Mouse (Mus musculus) midbrain, postnatal 0 days (tissue): ENCODE data around the gene Impg1. TPM values are rescaled to one million over a fixed set of nuclear protein-coding genes. Genes with fewer than 3 reads are reported as not detected.

ENCODE experiments used
- ATAC-seq: fragments of 200-750 bp; cut with Nextera tagmentation; 2 replicates; pipeline ENCODE4 v1.8.0; 2017; ENCODE audit warnings: moderate number of reproducible peaks, mild to moderate bottlenecking, moderate TSS enrichment, moderate library complexity; ENCODE audit not compliant: low FRiP score
- DNase-seq: peaks from one replicate; pipeline ENCODE4 v3.0.0-alpha.2; 2015; ENCODE audit warnings: low spot score
- H3K27ac ChIP-seq: fragments of 300-500 bp; sonication (generic); 2 replicates; pipeline ENCODE4 v1.5.1; 2014; ENCODE audit warnings: low read depth, mild to moderate bottlenecking, low read length, mixed read lengths
- H3K27me3 ChIP-seq: fragments of 300-500 bp; sonication (generic); 2 replicates; pipeline ENCODE4 v1.6.1; 2014; ENCODE audit warnings: low read length, control low read depth, mixed read lengths; ENCODE audit not compliant: insufficient read depth
- H3K36me3 ChIP-seq: fragments of 300-500 bp; sonication (generic); 2 replicates; pipeline ENCODE4 v1.6.1; 2014; ENCODE audit warnings: low read length, control low read depth, mixed read lengths; ENCODE audit not compliant: insufficient read depth
- H3K4me1 ChIP-seq: fragments of 300-500 bp; sonication (generic); 2 replicates; pipeline ENCODE4 v1.6.1; 2014; ENCODE audit warnings: mild to moderate bottlenecking, control low read depth, antibody characterized with exemption, low read length, mixed read lengths; ENCODE audit not compliant: insufficient read depth
- H3K4me2 ChIP-seq: fragments of 300-500 bp; sonication (generic); 2 replicates; pipeline ENCODE4 v1.6.1; 2014; ENCODE audit warnings: low read depth, mild to moderate bottlenecking, low read length, mixed read lengths; ENCODE audit not compliant: poor library complexity, severe bottlenecking
- H3K4me3 ChIP-seq: fragments of 300-500 bp; sonication (generic); 2 replicates; pipeline ENCODE4 v1.5.1; 2014; ENCODE audit warnings: low read depth, mild to moderate bottlenecking, low read length, moderate library complexity
- H3K9ac ChIP-seq: fragments of 300-500 bp; sonication (generic); replicated peaks from 2 replicates; pipeline ENCODE4 v1.6.1; 2014; ENCODE audit warnings: mild to moderate bottlenecking, low read length, moderate library complexity, mixed read lengths; ENCODE audit not compliant: poor library complexity, severe bottlenecking
- H3K9me3 ChIP-seq: fragments of 300-500 bp; sonication (generic); 2 replicates; pipeline ENCODE4 v1.6.1; 2016; ENCODE audit warnings: low read length, control low read depth
- CTCF ChIP-seq: IDR thresholded peaks from 2 replicates; pipeline ENCODE4 v1.5.1; 2016; ENCODE audit warnings: antibody characterized with exemption, mild to moderate bottlenecking
- WGBS: fragments of 180-500 bp; shearing (Covaris S2); extraction: QIAGEN DNeasy Blood & Tissue Kit; methylation state at CpG from one replicate; pipeline ENCODE4 v1.1.7; 2014; 5-methylcytosine and 5-hydroxymethylcytosine counted together
- polyA plus RNA-seq: library from polyadenylated mRNA; unstranded; fragments of >200 nt; fragmentation: Nextera tagmentation; extraction: Ambion mirVana; gene quantifications from 2 replicates; pipeline ENCODE4 v1.2.1, GENCODE M21; 2015
- total RNA-seq: library from RNA; depleted of rRNA; stranded (reverse); fragments of >200 nt; gene quantifications from 2 replicates; pipeline ENCODE4 v1.2.3, GENCODE M21; 2014

Impg1 gene
- total and polyA plus RNA-seq, 2 experiments from 2014 or later, result not detected

GRCm38 (mm10) chr9:80382711-80383110 lies 82.6 kb downstream of the Impg1 start:
- no peak overlapping the region for H3K4me3 ChIP-seq
- no peaks in the 10 kb centered on the region for H3K4me1 ChIP-seq
- H3K9ac ChIP-seq, result no peak overlapping the region
- no peak for TF ChIP-seq CTCF
- no peaks in the 10 kb centered on the region for H3K27me3 ChIP-seq
- H3K36me3 ChIP-seq, result no peaks in the 10 kb centered on the region
- DNase-seq, result no peak
- no peaks in the 10 kb centered on the region for H3K9me3 ChIP-seq
- 74% methylated on average over 4 of the region's 4 CpGs for WGBS
- ATAC-seq, result no peak
- no peak overlapping the region for H3K27ac ChIP-seq
- H3K4me2 ChIP-seq, result no peak overlapping the region

DNA sequence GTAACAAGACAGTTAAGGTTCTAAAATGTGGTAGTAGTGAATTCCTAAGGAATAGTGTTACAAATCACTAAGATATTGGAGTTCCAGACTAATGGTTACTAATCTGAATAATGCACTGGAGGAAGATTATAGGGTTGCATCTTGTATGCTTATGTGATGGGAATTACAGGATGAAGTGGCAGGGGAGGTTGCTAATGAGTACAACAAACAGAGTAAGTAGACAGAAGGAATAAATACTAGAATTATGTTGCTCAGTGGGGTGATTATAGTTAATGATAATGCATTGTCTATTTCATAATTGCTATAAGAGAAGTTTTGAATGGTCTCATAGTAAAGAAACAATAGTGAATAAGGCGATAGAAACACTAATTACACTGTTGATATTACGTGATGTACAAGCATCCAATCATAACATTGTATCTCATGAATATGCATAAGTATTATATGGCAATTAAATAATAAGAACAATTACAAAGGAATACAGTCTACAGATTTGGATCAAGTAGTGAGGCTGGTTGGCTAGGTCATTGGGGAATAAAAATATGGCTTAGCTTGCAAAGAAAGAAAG lies 85.1 kb downstream of the Impg1 start:
- H3K9ac ChIP-seq, result no peak overlapping the region
- H3K36me3 ChIP-seq, result no peaks in the 10 kb centered on the region
- H3K9me3 ChIP-seq, result no peaks in the 10 kb centered on the region
- no peaks in the 10 kb centered on the region for H3K27me3 ChIP-seq
- H3K4me1 ChIP-seq, result no peaks in the 10 kb centered on the region
- no peak overlapping the region for H3K4me2 ChIP-seq
- DNase-seq, result no peak
- H3K4me3 ChIP-seq, result no peak overlapping the region
- no peak for ATAC-seq
- WGBS, result 83% methylated on average over 2 of the region's 2 CpGs
- no peak for TF ChIP-seq CTCF
- H3K27ac ChIP-seq, result no peak overlapping the region

DNA sequence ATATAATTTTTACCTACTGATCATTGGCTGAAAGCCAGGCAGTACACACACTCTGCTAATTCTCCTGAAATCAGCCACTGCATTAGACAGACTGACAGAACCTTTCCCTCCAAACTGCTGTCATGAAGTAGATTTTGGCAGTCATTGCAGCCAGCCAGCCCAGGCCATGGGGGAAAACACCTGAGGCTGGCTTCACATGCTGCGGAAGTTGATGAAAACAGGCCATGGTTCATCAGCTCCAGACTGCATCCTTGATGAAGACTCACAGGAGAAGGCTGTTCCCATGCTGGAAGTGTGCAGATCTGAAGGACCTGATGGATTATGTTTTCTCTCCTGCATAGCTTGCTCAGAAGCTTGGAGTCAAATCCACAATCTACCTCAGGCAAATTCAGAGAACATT lies 91.2 kb downstream of the Impg1 start:
- H3K36me3 ChIP-seq, result no peaks in the 10 kb centered on the region
- H3K4me1 ChIP-seq, result no peaks in the 10 kb centered on the region
- ATAC-seq (no peak), DNase-seq (no peak)
- H3K9me3 ChIP-seq, result no peaks in the 10 kb centered on the region
- H3K4me2 ChIP-seq, result no peak overlapping the region
- H3K9ac ChIP-seq, result no peak overlapping the region
- WGBS, result 85% methylated on average over 1 of the region's 1 CpGs
- no peak overlapping the region for H3K4me3 ChIP-seq
- H3K27ac ChIP-seq, result no peak overlapping the region
- TF ChIP-seq CTCF, result no peak
- no peaks in the 10 kb centered on the region for H3K27me3 ChIP-seq

DNA sequence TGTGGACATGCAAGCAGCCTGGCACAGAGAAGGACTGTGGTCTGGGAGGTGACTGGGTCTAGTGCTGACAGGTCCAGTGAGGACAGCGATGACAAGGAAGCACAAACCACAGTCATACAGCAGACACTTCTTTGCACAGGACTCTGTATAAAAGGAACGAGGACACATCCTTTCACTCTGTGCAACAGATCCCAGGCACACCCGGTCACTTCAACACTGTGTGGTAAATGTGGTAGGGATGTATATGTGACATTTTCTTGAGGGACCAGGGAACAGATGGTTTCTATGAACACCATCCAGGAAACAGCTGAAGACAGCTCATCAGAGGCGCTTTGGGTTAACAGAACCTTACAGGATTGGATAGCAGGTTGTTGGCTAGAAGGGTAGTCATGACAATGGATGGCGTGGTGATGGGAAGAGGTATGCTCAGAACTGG lies 92.0 kb downstream of the Impg1 start:
- ATAC-seq, result no peak; the same call in 1 of the 2 replicates
- H3K4me1 ChIP-seq, result no peaks in the 10 kb centered on the region

GRCm38 (mm10) chr9:80368636-80369035 lies 96.6 kb downstream of the Impg1 start:
- Histone ChIP-seq H3K4me2 (no peak overlapping the region), H3K9ac (no peak overlapping the region), H3K27me3 (no peaks in the 10 kb centered on the region), H3K27ac (no peak overlapping the region), H3K4me1 (no peaks in the 10 kb centered on the region), H3K4me3 (no peak overlapping the region), H3K9me3 (no peaks in the 10 kb centered on the region), H3K36me3 (no peaks in the 10 kb centered on the region)
- no peak for ATAC-seq
- 75% methylated on average over 2 of the region's 2 CpGs for WGBS
- TF ChIP-seq CTCF, result no peak
- no peak for DNase-seq

More for the DNA sequence above, 92.0 kb downstream of the Impg1 start:
- Histone ChIP-seq H3K4me3 (no peak overlapping the region), H3K9ac (no peak overlapping the region), H3K27me3 (no peaks in the 10 kb centered on the region), H3K27ac (no peak overlapping the region), H3K9me3 (no peaks in the 10 kb centered on the region), H3K36me3 (no peaks in the 10 kb centered on the region), H3K4me2 (no peak overlapping the region)
- 96% methylated on average over 5 of the region's 5 CpGs for WGBS
- TF ChIP-seq CTCF, result no peak
- peak; percentile 26 for DNase-seq

- H3K9ac ChIP-seq, result no peak overlapping the region
These were observed 97.6 kb downstream of the Impg1 start for GRCm38 (mm10) chr9:80367520-80368204.

More at GRCm38 (mm10) chr9:80367520-80368204, 97.6 kb downstream of the Impg1 start:
- no peaks in the 10 kb centered on the region for H3K27me3 ChIP-seq
- H3K9me3 ChIP-seq, result no peaks in the 10 kb centered on the region
- no peak overlapping the region for H3K4me2 ChIP-seq
- H3K4me1 ChIP-seq, result no peaks in the 10 kb centered on the region
- H3K36me3 ChIP-seq, result no peaks in the 10 kb centered on the region
- H3K27ac ChIP-seq, result no peak overlapping the region
- no peak for DNase-seq
- TF ChIP-seq CTCF, result no peak
- ATAC-seq, result no peak
- 85% methylated on average over 2 of the region's 2 CpGs for WGBS
- H3K4me3 ChIP-seq, result no peak overlapping the region
